Mouse (Mus musculus): Measurements from ENCODE around the gene Rasgrp3. TPM values are rescaled to one million over a fixed set of nuclear protein-coding genes. Genes with fewer than 3 reads are reported as not detected.
A peak's percentile ranks its signal among the peaks of the same experiment; 100 is the strongest.
"Not testable (repeated sequence)": the region's sequence is repeated elsewhere in the genome, so short reads cannot be mapped to it uniquely, and the experiment has no call there.

The Rasgrp3 gene
- polyA plus RNA-seq, 1 experiment from 2014 or later: 24.2 TPM

DNA sequence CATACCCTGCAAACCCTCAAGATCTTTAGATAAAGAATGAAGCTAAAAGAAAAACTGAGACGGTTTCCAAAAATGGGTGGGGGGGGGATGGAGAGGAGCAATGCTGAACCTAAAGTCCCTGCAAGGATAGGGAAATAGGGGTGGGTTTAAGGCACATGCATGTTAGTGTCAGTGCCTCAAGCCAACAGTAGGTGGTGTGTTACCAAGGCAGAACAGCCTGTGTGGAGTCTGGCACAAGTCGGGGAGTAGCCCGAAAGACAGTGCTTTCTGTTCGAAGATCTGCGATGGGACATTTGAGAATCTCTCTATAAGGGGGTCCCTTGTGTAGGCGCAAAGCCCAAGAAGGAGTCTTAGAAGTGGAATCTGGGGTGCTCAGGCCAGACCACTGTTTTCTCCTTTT, 24.9 kb downstream of the Rasgrp3 start:
- ChIA-PET POLR2A (no interaction called here), CTCF (interaction anchor here (0.6 to 2.7 kb wide), 3 partner anchors 13 to 405 kb away, joined by 3 to 12 read pairs (median 3); no protein-coding TSS in a partner anchor)
- DNase-seq (ENCODE audit: low read depth, low spot score): no peak
- in situ Hi-C loops (cut with MboI; ENCODE audit: low pct_unique_long_range_greater_than_20kb): no loop called here
- peak; percentile 65 for TF ChIP-seq CTCF (IDR thresholded peaks at IDR 0.05)
- ATAC-seq: no peak
- H3K27me3 ChIP-seq: no peaks in the 10 kb centered on the region

DNA sequence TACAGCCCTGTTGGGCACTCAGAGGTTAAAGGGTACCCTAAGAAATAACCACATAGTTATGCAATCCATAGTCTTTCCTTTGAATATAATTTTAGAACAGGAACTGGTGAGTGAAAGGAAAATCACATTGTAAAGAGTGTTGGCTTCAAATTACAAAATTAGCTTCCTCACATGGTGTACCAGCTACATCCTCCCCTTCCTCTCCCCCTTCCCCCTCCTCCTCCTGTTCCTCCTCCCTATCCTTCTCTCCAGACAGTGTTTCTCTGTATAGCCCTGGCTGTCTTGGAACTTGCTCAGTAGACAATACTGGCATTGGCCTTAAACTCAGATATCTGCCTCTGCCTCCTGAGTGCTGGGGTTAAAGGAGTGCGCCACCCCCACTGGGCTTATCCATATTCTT, 26.1 kb downstream of the Rasgrp3 start:
- POLR2A ChIA-PET: no interaction called here
- no peak for TF ChIP-seq CTCF (IDR thresholded peaks at IDR 0.05)
- DNase-seq (ENCODE audit: low read depth, low spot score) (no peak), ATAC-seq (no peak)
- in situ Hi-C loops (cut with MboI; ENCODE audit: low pct_unique_long_range_greater_than_20kb): no loop called here
- no peaks in the 10 kb centered on the region for H3K27me3 ChIP-seq
- CTCF ChIA-PET: no interaction called here

DNA sequence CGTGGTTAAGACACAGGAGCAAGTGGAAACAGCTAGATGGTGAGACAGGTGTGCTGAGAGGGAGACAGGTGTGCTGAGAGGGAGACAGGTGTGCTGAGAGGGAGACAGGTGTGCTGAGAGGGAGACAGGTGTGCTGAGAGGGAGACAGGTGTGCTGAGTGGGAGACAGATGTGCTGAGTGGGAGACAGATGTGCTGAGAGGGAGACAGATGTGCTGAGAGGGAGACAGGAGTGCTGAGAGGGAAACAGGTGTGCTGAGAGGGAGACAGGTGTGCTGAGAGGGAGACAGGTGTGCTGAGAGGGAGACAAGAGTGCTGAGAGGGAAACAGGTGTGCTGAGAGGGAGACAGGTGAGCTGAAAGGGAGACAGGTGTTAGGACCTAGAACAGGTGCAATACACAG, 27.5 kb downstream of the Rasgrp3 start:
- in situ Hi-C loops (cut with MboI; ENCODE audit: low pct_unique_long_range_greater_than_20kb); H3K27me3 ChIP-seq; ATAC-seq; DNase-seq (ENCODE audit: low read depth, low spot score): not testable (repeated sequence)
- ChIA-PET CTCF (interaction anchor here (0.9 kb wide), 1 partner anchor 50 kb away, joined by 3 read pairs; no protein-coding TSS in a partner anchor), POLR2A (interaction anchor here (0.7 kb wide), 1 partner anchor 152 kb away, joined by 3 read pairs; no protein-coding TSS in a partner anchor)

DNA sequence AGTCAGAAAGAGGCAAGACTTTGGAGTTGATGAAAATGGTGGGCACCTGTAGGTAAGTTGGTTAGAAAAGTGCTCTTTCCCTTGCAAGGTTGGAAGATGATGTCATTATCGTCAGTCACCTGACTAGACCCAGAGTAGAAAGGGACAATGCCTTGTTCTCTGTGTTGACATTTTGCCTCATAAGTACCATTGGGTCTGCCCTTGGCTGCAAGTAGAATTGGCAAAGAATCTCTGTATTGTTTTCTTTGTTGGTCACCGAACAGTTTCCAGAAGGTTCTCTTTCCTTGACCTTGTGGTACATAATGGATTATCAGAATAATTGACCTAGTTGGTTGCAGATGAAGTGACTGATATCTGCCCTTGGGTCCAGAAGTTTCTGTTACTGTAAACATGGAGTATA, 27.9 kb downstream of the Rasgrp3 start:
- DNase-seq (ENCODE audit: low read depth, low spot score) (no peak), ATAC-seq (no peak)
- ChIA-PET CTCF (no interaction called here), POLR2A (no interaction called here)
- H3K27me3 ChIP-seq: no peaks in the 10 kb centered on the region
- in situ Hi-C loops (cut with MboI; ENCODE audit: low pct_unique_long_range_greater_than_20kb): no loop called here
- TF ChIP-seq CTCF (IDR thresholded peaks at IDR 0.05): no peak

DNA sequence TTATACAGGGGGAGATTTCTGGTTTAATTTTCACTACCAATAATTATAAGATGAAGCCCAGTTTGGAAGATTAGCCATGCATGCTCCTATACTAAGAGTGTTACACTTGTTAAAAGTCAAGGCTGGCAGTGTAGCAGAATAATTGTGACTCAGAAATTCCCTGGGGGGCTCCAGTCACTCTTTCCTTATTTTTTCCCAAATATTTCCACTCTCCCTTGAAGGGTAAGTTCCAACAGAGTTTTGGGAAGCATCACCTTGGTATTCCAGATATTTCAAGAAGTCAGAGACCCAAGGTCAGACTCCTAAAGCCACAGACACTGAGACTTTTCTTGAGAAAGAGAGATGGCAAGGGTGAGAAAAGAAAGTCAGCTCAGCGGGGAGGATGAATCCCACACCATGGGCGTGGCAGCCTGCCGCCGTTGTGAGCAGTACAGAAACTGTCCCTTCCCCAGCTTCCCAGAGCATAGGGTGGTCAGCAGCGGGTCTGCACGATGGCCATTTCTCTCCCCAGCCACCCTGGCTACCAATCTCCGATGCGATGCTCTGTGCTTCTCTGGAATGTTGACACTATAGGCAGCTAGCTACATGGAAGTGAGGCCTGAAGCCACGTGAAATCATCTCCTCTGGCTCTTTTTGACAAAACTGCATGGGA, 28.8 kb downstream of the Rasgrp3 start:
- ChIA-PET POLR2A (no interaction called here), CTCF (interaction anchor here (1.2 kb wide), 1 partner anchor 13 kb away, joined by 3 read pairs; no protein-coding TSS in a partner anchor)
- peak; percentile 36 for ATAC-seq
- DNase-seq (ENCODE audit: low read depth, low spot score): no peak
- no peaks in the 10 kb centered on the region for H3K27me3 ChIP-seq
- no peak for TF ChIP-seq CTCF (IDR thresholded peaks at IDR 0.05)
- in situ Hi-C loops (cut with MboI; ENCODE audit: low pct_unique_long_range_greater_than_20kb): no loop called here

DNA sequence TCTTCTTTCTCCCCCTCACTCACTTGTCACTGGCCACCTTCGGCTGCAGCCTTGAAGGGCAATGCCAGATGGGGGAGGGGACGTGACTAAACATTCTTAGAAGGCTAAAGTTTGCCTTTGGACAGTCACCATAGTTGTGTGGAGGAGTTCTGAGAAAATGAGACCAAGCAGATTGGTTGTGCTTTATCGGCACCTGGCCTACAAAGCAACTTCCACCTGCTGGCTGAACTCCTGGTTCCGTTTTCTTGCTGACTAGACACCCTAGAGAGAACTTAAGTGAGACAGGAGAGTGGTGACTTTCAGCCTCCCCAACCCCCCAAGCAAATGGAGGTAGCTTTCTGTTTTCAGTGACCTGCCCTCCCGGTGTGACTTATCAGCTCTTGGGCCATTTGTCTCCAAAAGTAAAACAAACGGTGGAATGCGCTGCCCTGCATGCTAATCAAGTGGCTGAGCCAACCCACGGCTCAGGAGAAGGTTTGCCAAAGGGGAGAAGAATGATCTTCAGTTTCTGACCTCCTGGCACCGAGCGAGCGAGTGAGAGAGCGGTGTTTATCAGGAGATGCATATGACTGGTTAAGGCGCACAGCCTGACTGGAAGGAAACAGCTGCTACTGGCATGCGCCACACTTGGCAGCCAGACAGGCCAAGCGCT, 29.4 kb downstream of the Rasgrp3 start:
- ChIA-PET CTCF (interaction anchor here (1.2 kb wide), 1 partner anchor 12 kb away, joined by 3 read pairs; no protein-coding TSS in a partner anchor), POLR2A (no interaction called here)
- in situ Hi-C loops (cut with MboI; ENCODE audit: low pct_unique_long_range_greater_than_20kb): no loop called here
- DNase-seq (ENCODE audit: low read depth, low spot score): no peak
- H3K27me3 ChIP-seq: no peaks in the 10 kb centered on the region
- no peak for TF ChIP-seq CTCF (IDR thresholded peaks at IDR 0.05)
- ATAC-seq: peak; percentile 85

DNA sequence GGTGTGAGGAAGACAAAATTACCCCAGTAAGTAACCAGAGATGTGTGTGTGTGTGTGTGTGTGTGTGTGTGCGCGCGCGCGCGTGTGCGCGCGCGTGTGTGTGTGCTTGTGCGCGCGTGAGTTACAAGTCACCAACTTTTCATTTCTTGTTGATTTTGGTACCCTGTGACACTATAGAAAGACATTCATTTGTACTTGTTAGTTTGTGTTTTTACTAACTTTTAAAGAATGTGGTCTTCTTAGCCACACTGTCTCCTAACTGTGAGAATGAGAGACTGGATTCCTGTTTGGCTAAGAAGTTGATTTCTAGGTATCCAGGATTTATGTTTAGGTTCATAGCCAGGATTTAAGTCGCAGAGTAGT, 29.9 kb downstream of the Rasgrp3 start:
- ChIA-PET CTCF (no interaction called here), POLR2A (interaction anchor here (0.8 to 1.0 kb wide), 2 partner anchors 11 to 37 kb away, joined by 4 to 5 read pairs; no protein-coding TSS in a partner anchor)
- TF ChIP-seq CTCF (IDR thresholded peaks at IDR 0.05): no peak
- H3K27me3 ChIP-seq: no peaks in the 10 kb centered on the region
- no peak for ATAC-seq
- in situ Hi-C loops (cut with MboI; ENCODE audit: low pct_unique_long_range_greater_than_20kb): no loop called here
- no peak for DNase-seq (ENCODE audit: low read depth, low spot score)

DNA sequence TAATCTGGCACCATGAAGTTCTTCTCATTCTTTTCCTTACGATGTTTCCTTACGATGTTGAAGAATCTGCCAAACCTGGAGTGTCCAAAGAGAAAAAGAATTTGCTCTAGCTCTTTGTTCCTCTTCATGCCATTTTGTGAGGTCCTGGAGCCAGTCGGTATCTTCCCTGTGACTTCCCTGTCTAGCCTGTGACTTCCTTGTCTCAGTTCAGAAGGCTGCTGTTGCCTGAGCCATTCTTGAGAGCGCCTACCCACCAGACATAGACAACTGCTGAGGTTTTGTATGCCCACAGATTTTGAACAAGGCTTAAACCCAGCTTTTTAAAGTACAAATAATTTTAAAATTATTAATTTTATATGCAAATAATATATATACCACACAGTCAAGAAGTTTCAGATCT, 31.3 kb downstream of the Rasgrp3 start:
- DNase-seq (ENCODE audit: low read depth, low spot score) (no peak), ATAC-seq (no peak)
- no peaks in the 10 kb centered on the region for H3K27me3 ChIP-seq
- CTCF ChIA-PET: no interaction called here
- POLR2A ChIA-PET: no interaction called here
- TF ChIP-seq CTCF (IDR thresholded peaks at IDR 0.05): no peak
- in situ Hi-C loops (cut with MboI; ENCODE audit: low pct_unique_long_range_greater_than_20kb): no loop called here

DNA sequence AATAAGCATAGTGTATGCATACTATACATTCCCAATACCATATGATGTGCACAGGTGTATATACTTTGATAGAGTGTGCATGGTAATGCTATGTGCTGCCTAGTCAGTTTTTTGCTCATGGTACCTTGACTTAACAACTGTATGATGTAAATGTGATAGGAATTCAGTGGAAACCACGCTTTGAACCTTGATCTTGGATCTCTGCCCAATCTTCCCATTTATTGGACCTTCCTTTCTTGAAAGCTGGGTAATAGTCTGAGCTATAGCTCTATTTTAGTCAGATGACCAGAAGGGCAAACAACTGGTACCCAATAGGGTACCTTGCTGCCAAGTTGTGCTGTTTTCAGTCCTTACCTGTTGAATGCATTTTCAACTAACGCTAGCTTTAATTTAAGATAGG, 31.8 kb downstream of the Rasgrp3 start:
- no peaks in the 10 kb centered on the region for H3K27me3 ChIP-seq
- in situ Hi-C loops (cut with MboI; ENCODE audit: low pct_unique_long_range_greater_than_20kb): no loop called here
- ChIA-PET CTCF (interaction anchor here (1.3 kb wide), 1 partner anchor 22 kb away, joined by 4 read pairs; no protein-coding TSS in a partner anchor), POLR2A (no interaction called here)
- DNase-seq (ENCODE audit: low read depth, low spot score) (no peak), ATAC-seq (no peak)
- no peak for TF ChIP-seq CTCF (IDR thresholded peaks at IDR 0.05)

DNA sequence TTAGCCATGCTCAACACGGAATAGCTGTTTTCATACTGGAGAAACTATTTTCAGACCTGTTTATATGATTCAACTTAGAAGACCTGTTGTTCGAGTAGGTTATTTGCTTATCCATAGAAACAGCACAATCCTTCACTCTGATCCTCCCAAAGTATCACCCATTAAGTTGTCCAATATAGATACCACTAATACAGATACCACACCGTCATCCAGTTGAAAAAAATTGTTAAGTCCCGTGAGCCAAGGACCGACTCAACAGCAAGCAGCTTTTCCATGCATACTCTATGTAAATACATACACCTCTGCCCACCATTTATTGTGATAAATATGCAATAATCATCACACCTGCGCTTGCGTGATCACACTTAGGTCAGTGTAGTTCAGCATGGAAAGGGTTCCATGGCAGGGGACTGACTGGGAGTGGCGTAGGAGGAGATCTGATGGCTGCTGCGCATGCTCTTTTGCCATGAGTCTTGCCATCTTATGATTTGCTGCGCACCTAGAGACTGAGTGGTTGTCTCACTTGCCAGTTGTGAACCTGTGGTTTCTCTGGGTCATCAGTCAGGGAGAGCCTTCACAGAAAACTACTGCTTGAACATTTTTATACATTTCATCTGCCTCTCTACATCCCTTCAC, 32.9 kb downstream of the Rasgrp3 start:
- TF ChIP-seq CTCF (IDR thresholded peaks at IDR 0.05): no peak
- in situ Hi-C loops (cut with MboI; ENCODE audit: low pct_unique_long_range_greater_than_20kb): no loop called here
- no peaks in the 10 kb centered on the region for H3K27me3 ChIP-seq
- POLR2A ChIA-PET: no interaction called here
- CTCF ChIA-PET: interaction anchor here (1.3 kb wide), 1 partner anchor 21 kb away, joined by 4 read pairs; no protein-coding TSS in a partner anchor
- ATAC-seq (no peak), DNase-seq (ENCODE audit: low read depth, low spot score) (no peak)

DNA sequence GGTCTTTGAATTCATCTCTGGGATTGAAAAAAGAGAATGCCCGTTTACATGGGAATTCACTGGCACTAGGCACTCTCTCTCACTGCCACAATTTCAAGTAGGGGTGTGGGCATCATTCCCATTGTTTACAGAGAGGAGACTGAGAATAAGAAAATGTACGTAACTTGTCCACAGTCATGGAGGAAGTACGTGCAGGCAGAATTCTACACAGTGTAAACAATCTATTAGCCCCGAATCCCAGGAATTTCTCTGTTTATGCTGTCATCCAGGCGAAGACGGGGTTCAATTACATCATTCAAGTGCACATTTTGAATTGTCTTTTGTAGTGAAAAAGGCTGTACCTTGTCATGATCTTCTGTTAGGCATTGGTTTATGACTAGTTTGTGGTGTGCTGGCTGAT, 34.6 kb downstream of the Rasgrp3 start:
- POLR2A ChIA-PET: no interaction called here
- in situ Hi-C loops (cut with MboI; ENCODE audit: low pct_unique_long_range_greater_than_20kb): no loop called here
- no peaks in the 10 kb centered on the region for H3K27me3 ChIP-seq
- DNase-seq (ENCODE audit: low read depth, low spot score) (no peak), ATAC-seq (no peak)
- CTCF ChIA-PET: no interaction called here
- no peak for TF ChIP-seq CTCF (IDR thresholded peaks at IDR 0.05)
